Mouse (Mus musculus) myocyte (in vitro differentiated cells): ENCODE results near the gene Scube1. TPM values are rescaled to one million over a fixed set of nuclear protein-coding genes. Genes with fewer than 3 reads are reported as not detected.

Source experiments
- H3K27me3 ChIP-seq: one replicate; pipeline ENCODE4 v1.6.1; 2011; ENCODE audit not compliant: control insufficient read depth, insufficient read depth, insufficient read length
- H3K36me3 ChIP-seq: one replicate; pipeline ENCODE4 v1.6.1; 2011; ENCODE audit not compliant: control insufficient read depth, insufficient read depth
- H3K4me2 ChIP-seq: one replicate; pipeline ENCODE4 v1.6.1; 2011; ENCODE audit warnings: low read depth, control low read depth
- H3K4me3 ChIP-seq: one replicate; pipeline ENCODE4 v1.5.1; 2011; ENCODE audit warnings: mild to moderate bottlenecking, control low read depth, moderate library complexity
- H3K79me2 ChIP-seq: one replicate; pipeline ENCODE4 v1.6.1; 2011; ENCODE audit not compliant: control insufficient read depth, insufficient read depth
- H3ac ChIP-seq: one replicate; pipeline ENCODE4 v1.6.1; 2011; ENCODE audit not compliant: control insufficient read depth, insufficient read length
- CEBPB ChIP-seq: IDR thresholded peaks from 2 replicates; pipeline ENCODE4 v1.6.1; 2011; ENCODE audit warnings: mild to moderate bottlenecking, moderate library complexity; ENCODE audit not compliant: poor library complexity, insufficient read depth, severe bottlenecking
- E2F4 ChIP-seq: IDR thresholded peaks from one replicate; pipeline ENCODE4 v1.6.1; 2011; ENCODE audit warnings: mild to moderate bottlenecking, control low read depth, moderate library complexity; ENCODE audit not compliant: insufficient read depth
- MAX ChIP-seq: IDR thresholded peaks from one replicate; pipeline ENCODE4 v1.6.1; 2011; ENCODE audit warnings: low read depth, mild to moderate bottlenecking, control low read depth
- MYOD1 ChIP-seq, 3 experiments: IDR thresholded peaks; one replicate each; pipeline ENCODE4 v1.6.1; 2011; ENCODE audit warnings: control low read depth in 2 of 3, low read depth in 2 of 3, mild to moderate bottlenecking in 2 of 3, moderate library complexity in 1 of 3; ENCODE audit not compliant: insufficient read length in 2 of 3, control insufficient read depth in 1 of 3
- MYOG ChIP-seq, 3 experiments: IDR thresholded peaks; one replicate each; pipeline ENCODE4 v1.6.1; 2011; ENCODE audit warnings: control low read depth in 2 of 3, low read depth in 2 of 3, mild to moderate bottlenecking in 2 of 3; ENCODE audit not compliant: insufficient read length in 2 of 3, control insufficient read depth in 1 of 3, insufficient read depth in 1 of 3
- POLR2A ChIP-seq: IDR thresholded peaks from one replicate; pipeline ENCODE4 v1.6.1; 2011; ENCODE audit warnings: low read depth, mild to moderate bottlenecking, control low read depth, moderate library complexity; ENCODE audit not compliant: insufficient read length
- POLR2AphosphoS2 ChIP-seq: IDR thresholded peaks from one replicate; pipeline ENCODE4 v1.6.1; 2011; ENCODE audit warnings: low read depth, control low read depth; ENCODE audit not compliant: insufficient read length
- REST ChIP-seq: IDR thresholded peaks from one replicate; pipeline ENCODE4 v1.6.1; 2011; ENCODE audit warnings: mild to moderate bottlenecking, control low read depth, moderate library complexity; ENCODE audit not compliant: insufficient read depth, insufficient read length
- SRF ChIP-seq: IDR thresholded peaks from one replicate; pipeline ENCODE4 v1.6.1; 2011; ENCODE audit warnings: low read depth; ENCODE audit not compliant: control insufficient read depth, insufficient read length
- TCF12 ChIP-seq: IDR thresholded peaks from one replicate; pipeline ENCODE4 v1.6.1; 2011; ENCODE audit warnings: mild to moderate bottlenecking, control low read depth; ENCODE audit not compliant: poor library complexity, insufficient read depth, severe bottlenecking
- TCF3 ChIP-seq: IDR thresholded peaks from one replicate; pipeline ENCODE4 v1.6.1; 2011; ENCODE audit warnings: low read depth, control low read depth; ENCODE audit not compliant: insufficient read length
- USF1 ChIP-seq: IDR thresholded peaks from one replicate; pipeline ENCODE4 v1.6.1; 2011; ENCODE audit warnings: low read depth, mild to moderate bottlenecking, control low read depth, moderate library complexity
- polyA plus RNA-seq: library from polyadenylated mRNA; unstranded; fragments of >200 nt; fragmentation: generic; extraction: Trizol; gene quantifications from one replicate; pipeline ENCODE4 v1.2.1, GENCODE M21; 2012; ENCODE audit warnings: missing spikeins

Scube1 gene
- polyA plus RNA-seq, 1 experiment = not detected

GRCm38 (mm10) chr15:83696681-83697381 is 28.0 kb downstream of the Scube1 start:
- no peak overlapping the region for H3K4me3 ChIP-seq
- H3K36me3 ChIP-seq = no peaks in the 10 kb centered on the region
- H3K79me2 ChIP-seq = no peaks in the 10 kb centered on the region
- no peak overlapping the region for H3ac ChIP-seq
- TF ChIP-seq E2F4 = no peak
- TF ChIP-seq POLR2A = no peak
- TF ChIP-seq TCF3 = no peak
- TF ChIP-seq POLR2AphosphoS2 = no peak
- peaks cover 86% of the 10 kb centered on the region for H3K27me3 ChIP-seq
- no peak overlapping the region for H3K4me2 ChIP-seq

- Histone ChIP-seq H3ac (no peak overlapping the region), H3K36me3 (no peaks in the 10 kb centered on the region), H3K4me3 (no peak overlapping the region), H3K27me3 (peaks cover 69% of the 10 kb centered on the region), H3K79me2 (no peaks in the 10 kb centered on the region), H3K4me2 (no peak overlapping the region)
- TF ChIP-seq CEBPB (no peak), MYOG (IDR thresholded peaks at IDR 0.05; ENCODE audit: control insufficient read depth in 1 of 3, insufficient read depth in 1 of 3, insufficient read length in 2 of 3, low read depth in 2 of 3) (no peak), TCF12 (no peak), SRF (no peak), POLR2AphosphoS2 (no peak), TCF3 (no peak), MAX (no peak), REST (no peak), USF1 (no peak), E2F4 (no peak), MYOD1 (IDR thresholded peaks at IDR 0.05; ENCODE audit: control insufficient read depth in 1 of 3, insufficient read length in 2 of 3, low read depth in 2 of 3) (no peak), POLR2A (no peak)
Measured at GRCm38 (mm10) chr15:83695159-83695558, 29.7 kb downstream of the Scube1 start.

- TF ChIP-seq USF1 = no peak
- Histone ChIP-seq H3K4me3 (no peak overlapping the region), H3K27me3 (peaks cover 65% of the 10 kb centered on the region), H3ac (no peak overlapping the region), H3K4me2 (no peak overlapping the region), H3K36me3 (no peaks in the 10 kb centered on the region), H3K79me2 (no peaks in the 10 kb centered on the region)
Measured at GRCm38 (mm10) chr15:83691901-83692361, 32.9 kb downstream of the Scube1 start.

GRCm38 (mm10) chr15:83689946-83690345 is 34.9 kb downstream of the Scube1 start:
- Histone ChIP-seq H3ac (no peak overlapping the region), H3K4me2 (no peak overlapping the region), H3K4me3 (no peak overlapping the region), H3K36me3 (no peaks in the 10 kb centered on the region), H3K27me3 (peaks cover 56% of the 10 kb centered on the region), H3K79me2 (no peaks in the 10 kb centered on the region)
- TF ChIP-seq CEBPB (no peak), MAX (no peak), E2F4 (no peak)

GRCm38 (mm10) chr15:83686601-83687000 is 38.2 kb downstream of the Scube1 start:
- Histone ChIP-seq H3K4me3 (no peak overlapping the region), H3K79me2 (no peaks in the 10 kb centered on the region), H3K27me3 (peaks cover 63% of the 10 kb centered on the region), H3K4me2 (no peak overlapping the region), H3K36me3 (no peaks in the 10 kb centered on the region), H3ac (no peak overlapping the region)
- TF ChIP-seq TCF12 (no peak), CEBPB (no peak), MYOD1 (IDR thresholded peaks at IDR 0.05; ENCODE audit: control insufficient read depth in 1 of 3, insufficient read length in 2 of 3, low read depth in 2 of 3) (no peak), SRF (no peak), TCF3 (no peak), REST (no peak), E2F4 (no peak), USF1 (no peak), POLR2AphosphoS2 (no peak), POLR2A (no peak), MAX (no peak), MYOG (IDR thresholded peaks at IDR 0.05; ENCODE audit: control insufficient read depth in 1 of 3, insufficient read depth in 1 of 3, insufficient read length in 2 of 3, low read depth in 2 of 3) (no peak)

GRCm38 (mm10) chr15:83685950-83686349 is 38.9 kb downstream of the Scube1 start:
- Histone ChIP-seq H3K79me2 (no peaks in the 10 kb centered on the region), H3ac (no peak overlapping the region), H3K27me3 (peaks cover 70% of the 10 kb centered on the region), H3K4me3 (no peak overlapping the region), H3K4me2 (no peak overlapping the region), H3K36me3 (no peaks in the 10 kb centered on the region)
- TF ChIP-seq USF1 (no peak), POLR2A (no peak), TCF3 (no peak), E2F4 (no peak), TCF12 (no peak), MYOG (IDR thresholded peaks at IDR 0.05; ENCODE audit: control insufficient read depth in 1 of 3, insufficient read depth in 1 of 3, insufficient read length in 2 of 3, low read depth in 2 of 3) (no peak), POLR2AphosphoS2 (no peak), SRF (no peak), CEBPB (no peak), REST (no peak), MYOD1 (IDR thresholded peaks at IDR 0.05; ENCODE audit: control insufficient read depth in 1 of 3, insufficient read length in 2 of 3, low read depth in 2 of 3) (no peak), MAX (no peak)
